Mouse (Mus musculus): ENCODE measurements around the gene March7. TPM values are rescaled to one million over a fixed set of nuclear protein-coding genes. Genes with fewer than 3 reads are reported as not detected.

March7 gene
- polyA plus RNA-seq, 1 experiment from 2014 or later: 71.1 TPM

DNA sequence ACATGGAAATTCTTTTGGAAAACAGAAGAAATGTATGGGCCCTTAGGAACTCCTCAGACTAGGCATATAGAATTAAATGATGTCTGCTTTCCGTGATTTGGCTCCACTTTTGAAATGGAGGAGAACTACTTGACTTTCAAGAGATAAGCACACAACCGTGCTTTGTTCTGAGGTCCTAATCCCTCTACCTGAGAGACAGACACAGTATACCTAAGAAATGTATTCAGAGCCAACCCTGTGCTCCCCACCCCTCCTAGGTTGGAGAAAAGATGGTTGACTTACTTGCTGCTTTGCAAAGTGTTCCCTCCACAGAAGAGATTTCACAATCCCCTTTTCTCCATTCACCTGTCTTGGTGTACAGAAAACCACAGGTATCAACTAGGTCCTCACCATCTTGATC lies 47.1 kb downstream of the March7 start:
- 66% methylated on average over 2 of the region's 2 CpGs for WGBS
- Histone ChIP-seq H3K4me3 (no peak overlapping the region), H3K27me3 (replicated peaks) (no peaks in the 10 kb centered on the region), H3K4me1 (replicated peaks) (peaks cover 7% of the 10 kb centered on the region; the same call in 1 of the 2 replicates), H3K36me3 (peaks cover 12% of the 10 kb centered on the region), H3K9me3 (replicated peaks) (peaks cover 9% of the 10 kb centered on the region), H3K27ac (ENCODE audit: poor library complexity, severe bottlenecking) (no peak overlapping the region), H3K4me2 (no peak overlapping the region), H3K9ac (no peak overlapping the region)
- no peak for ATAC-seq (ENCODE audit: insufficient number of reproducible peaks, low FRiP score)

DNA sequence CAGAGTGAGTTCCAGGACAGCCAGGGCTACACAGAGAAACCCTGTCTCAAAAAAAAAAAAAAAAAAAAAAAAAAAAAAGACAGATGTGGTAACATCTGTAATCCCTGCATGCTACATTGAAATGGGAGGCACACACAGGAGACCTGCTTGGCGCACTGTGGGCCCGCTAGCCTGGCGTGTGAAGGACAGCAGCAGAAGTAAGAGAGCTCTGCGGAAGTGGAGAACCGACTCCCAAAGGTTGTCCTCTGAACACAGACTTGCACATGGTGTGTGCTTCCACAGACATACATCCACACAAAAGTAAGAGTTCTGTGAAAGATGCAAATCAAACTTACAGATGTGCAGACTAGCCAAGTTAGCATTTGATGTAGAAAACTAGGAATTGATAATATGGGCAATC lies 49.5 kb downstream of the March7 start:
- H3K27ac ChIP-seq (ENCODE audit: poor library complexity, severe bottlenecking): no peak overlapping the region
- H3K27me3 ChIP-seq (replicated peaks): no peaks in the 10 kb centered on the region
- 92% methylated on average over 5 of the region's 5 CpGs for WGBS
- no peak for ATAC-seq (ENCODE audit: insufficient number of reproducible peaks, low FRiP score)
- H3K9me3 ChIP-seq (replicated peaks): peaks cover 11% of the 10 kb centered on the region
- H3K4me2 ChIP-seq: no peak overlapping the region
- peaks cover 10% of the 10 kb centered on the region for H3K36me3 ChIP-seq
- H3K9ac ChIP-seq: no peak overlapping the region
- H3K4me1 ChIP-seq (replicated peaks): peaks cover 3% of the 10 kb centered on the region; the same call in 1 of the 2 replicates
- H3K4me3 ChIP-seq: no peak overlapping the region

DNA sequence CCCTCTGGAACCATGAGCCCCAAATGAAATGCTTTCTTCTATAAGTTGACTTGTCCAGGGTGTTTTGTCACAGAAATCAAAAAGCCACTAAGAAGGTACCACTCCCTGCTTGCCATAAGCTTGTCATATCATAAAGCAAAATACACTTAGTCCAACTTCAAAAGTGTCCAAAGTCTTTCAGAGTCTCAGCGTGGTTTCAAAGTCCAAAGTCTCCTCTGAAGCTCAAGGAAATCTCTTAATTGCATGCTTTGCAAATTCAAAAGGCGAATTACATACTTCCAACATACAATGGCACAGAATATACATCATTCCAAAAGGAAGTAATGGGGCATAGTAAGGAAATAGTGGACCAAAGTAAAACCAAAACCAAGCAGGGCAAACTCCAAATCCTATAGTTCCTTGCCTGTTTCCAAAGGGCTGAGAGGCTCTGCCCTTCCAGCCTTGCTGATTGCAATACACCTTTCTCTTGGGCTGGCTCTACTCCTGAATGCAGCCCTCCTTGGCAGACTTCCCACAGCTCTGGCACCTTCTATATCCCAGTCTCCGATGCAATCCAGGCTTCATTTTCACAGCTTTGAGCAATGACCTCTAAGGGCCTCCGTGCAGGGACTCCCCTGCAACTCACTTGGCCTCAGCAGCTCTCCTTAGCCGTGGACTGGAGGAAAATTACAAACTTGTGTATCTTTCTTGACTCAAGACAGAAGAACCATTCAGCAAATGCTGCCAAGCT lies 51.1 kb downstream of the March7 start:
- Histone ChIP-seq H3K4me2 (no peak overlapping the region), H3K36me3 (peaks cover 7% of the 10 kb centered on the region; the same call in 1 of the 2 replicates), H3K27me3 (replicated peaks) (no peaks in the 10 kb centered on the region), H3K27ac (ENCODE audit: poor library complexity, severe bottlenecking) (no peak overlapping the region), H3K9ac (no peak overlapping the region), H3K9me3 (replicated peaks) (peaks cover 11% of the 10 kb centered on the region), H3K4me3 (no peak overlapping the region), H3K4me1 (replicated peaks) (peaks cover 3% of the 10 kb centered on the region; the same call in 1 of the 2 replicates)
- no peak for ATAC-seq (ENCODE audit: insufficient number of reproducible peaks, low FRiP score)
- WGBS: 68% methylated on average over 5 of the region's 5 CpGs

- Histone ChIP-seq H3K9ac (peak overlapping the region; percentile 25; the same call in 1 of the 2 replicates), H3K4me1 (replicated peaks) (peaks cover 20% of the 10 kb centered on the region), H3K4me2 (no peak overlapping the region), H3K36me3 (no peaks in the 10 kb centered on the region), H3K9me3 (replicated peaks) (0 out of 2 replicates have a peak, but pooled peaks cover 2% of the 10 kb centered on the region), H3K4me3 (no peak overlapping the region), H3K27me3 (replicated peaks) (no peaks in the 10 kb centered on the region), H3K27ac (ENCODE audit: poor library complexity, severe bottlenecking) (peak overlapping the region; percentile 43; the same call in 1 of the 2 replicates)
- WGBS: 36% methylated on average over 1 of the region's 1 CpGs
- no peak for ATAC-seq (ENCODE audit: insufficient number of reproducible peaks, low FRiP score)
Observed at GRCm38 (mm10) chr2:60267567-60267966, 57.9 kb downstream of the March7 start.

DNA sequence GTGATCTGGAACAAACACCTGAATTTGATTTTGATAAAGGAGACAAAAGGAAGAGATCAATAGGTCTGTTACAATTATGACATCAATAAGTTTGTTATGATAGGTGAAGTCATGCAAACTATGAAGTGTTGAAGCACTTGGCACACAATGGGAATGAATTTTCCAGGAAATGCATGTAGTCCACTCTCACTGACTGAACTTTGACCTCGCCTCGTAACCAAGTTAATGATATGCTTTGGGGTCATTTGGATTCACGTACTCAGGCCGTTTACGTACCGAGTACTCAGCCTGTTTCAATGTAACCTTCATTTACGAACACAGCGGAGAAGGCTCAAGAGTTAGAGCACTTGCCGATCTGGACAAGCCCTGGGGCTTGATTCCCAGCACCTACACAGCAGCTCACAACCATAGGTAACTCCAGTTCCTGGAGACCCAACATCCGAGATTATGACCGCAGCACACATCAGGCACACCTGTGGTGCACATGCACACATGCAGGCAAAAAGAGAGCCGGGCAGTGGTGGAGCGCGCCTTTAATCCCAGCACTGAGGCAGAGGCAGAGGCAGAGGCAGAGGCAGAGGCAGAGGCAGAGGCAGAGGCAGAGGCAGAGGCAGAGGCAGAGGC lies 60.3 kb downstream of the March7 start:
- Histone ChIP-seq H3K4me1 (replicated peaks) (peaks cover 20% of the 10 kb centered on the region), H3K4me2 (no peak overlapping the region), H3K27me3 (replicated peaks) (no peaks in the 10 kb centered on the region), H3K9ac (no peak overlapping the region), H3K36me3 (no peaks in the 10 kb centered on the region), H3K9me3 (replicated peaks) (no peaks in the 10 kb centered on the region), H3K27ac (ENCODE audit: poor library complexity, severe bottlenecking) (no peak overlapping the region), H3K4me3 (no peak overlapping the region)
- no peak for ATAC-seq (ENCODE audit: insufficient number of reproducible peaks, low FRiP score)
- 91% methylated on average over 14 of the region's 14 CpGs for WGBS

DNA sequence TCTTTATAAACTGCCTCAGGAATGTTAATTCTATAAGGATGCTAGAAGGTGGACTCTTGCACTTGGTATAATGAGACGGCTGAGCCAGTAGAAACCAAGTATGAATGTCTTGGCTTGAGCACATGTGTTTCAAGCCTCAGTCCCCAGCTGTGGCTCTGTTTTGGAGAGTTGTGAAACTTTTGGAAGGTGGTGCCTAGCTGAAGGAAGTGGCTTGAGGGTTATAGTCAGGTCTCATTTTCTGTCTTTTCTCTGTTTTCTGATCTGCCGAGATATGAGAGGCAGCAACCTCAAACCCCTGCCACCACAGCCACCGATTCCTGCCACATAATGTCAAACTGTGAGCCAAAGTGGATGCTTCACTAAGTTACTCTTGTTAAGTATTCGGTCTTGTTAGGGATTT lies 68.9 kb downstream of the March7 start:
- H3K36me3 ChIP-seq: no peaks in the 10 kb centered on the region
- H3K27ac ChIP-seq (ENCODE audit: poor library complexity, severe bottlenecking): no peak overlapping the region
- 88% methylated on average over 4 of the region's 4 CpGs for WGBS
- H3K4me1 ChIP-seq (replicated peaks): peaks cover 2% of the 10 kb centered on the region; the same call in 1 of the 2 replicates
- H3K9me3 ChIP-seq (replicated peaks): no peaks in the 10 kb centered on the region
- H3K4me3 ChIP-seq: no peak overlapping the region
- H3K9ac ChIP-seq: no peak overlapping the region
- H3K27me3 ChIP-seq (replicated peaks): no peaks in the 10 kb centered on the region
- ATAC-seq (ENCODE audit: insufficient number of reproducible peaks, low FRiP score): no peak
- no peak overlapping the region for H3K4me2 ChIP-seq

GRCm38 (mm10) chr2:60282625-60283024 lies 72.9 kb downstream of the March7 start:
- Histone ChIP-seq H3K9ac (no peak overlapping the region), H3K4me3 (no peak overlapping the region), H3K27ac (ENCODE audit: poor library complexity, severe bottlenecking) (no peak overlapping the region; the same call in 1 of the 2 replicates), H3K9me3 (replicated peaks) (no peaks in the 10 kb centered on the region), H3K36me3 (no peaks in the 10 kb centered on the region), H3K4me2 (peak overlapping the region; percentile 96), H3K27me3 (replicated peaks) (no peaks in the 10 kb centered on the region), H3K4me1 (replicated peaks) (peaks cover 7% of the 10 kb centered on the region; the same call in 1 of the 2 replicates)
- no peak for ATAC-seq (ENCODE audit: insufficient number of reproducible peaks, low FRiP score)
- WGBS: 72% methylated on average over 4 of the region's 4 CpGs

- no peaks in the 10 kb centered on the region for H3K9me3 ChIP-seq (replicated peaks)
- no peaks in the 10 kb centered on the region for H3K27me3 ChIP-seq (replicated peaks)
- peak overlapping the region; percentile 58 for H3K4me3 ChIP-seq
- H3K9ac ChIP-seq: peak overlapping the region; percentile 72; the same call in 1 of the 2 replicates
- H3K27ac ChIP-seq (ENCODE audit: poor library complexity, severe bottlenecking): no peak overlapping the region; the same call in 1 of the 2 replicates
- no peak for ATAC-seq (ENCODE audit: insufficient number of reproducible peaks, low FRiP score)
- peak overlapping the region; percentile 96 for H3K4me2 ChIP-seq
- WGBS: 12% methylated on average over 9 of the region's 9 CpGs
- no peaks in the 10 kb centered on the region for H3K36me3 ChIP-seq
- peaks cover 7% of the 10 kb centered on the region; the same call in 1 of the 2 replicates for H3K4me1 ChIP-seq (replicated peaks)
Observed at GRCm38 (mm10) chr2:60283208-60283750, 73.6 kb downstream of the March7 start.

DNA sequence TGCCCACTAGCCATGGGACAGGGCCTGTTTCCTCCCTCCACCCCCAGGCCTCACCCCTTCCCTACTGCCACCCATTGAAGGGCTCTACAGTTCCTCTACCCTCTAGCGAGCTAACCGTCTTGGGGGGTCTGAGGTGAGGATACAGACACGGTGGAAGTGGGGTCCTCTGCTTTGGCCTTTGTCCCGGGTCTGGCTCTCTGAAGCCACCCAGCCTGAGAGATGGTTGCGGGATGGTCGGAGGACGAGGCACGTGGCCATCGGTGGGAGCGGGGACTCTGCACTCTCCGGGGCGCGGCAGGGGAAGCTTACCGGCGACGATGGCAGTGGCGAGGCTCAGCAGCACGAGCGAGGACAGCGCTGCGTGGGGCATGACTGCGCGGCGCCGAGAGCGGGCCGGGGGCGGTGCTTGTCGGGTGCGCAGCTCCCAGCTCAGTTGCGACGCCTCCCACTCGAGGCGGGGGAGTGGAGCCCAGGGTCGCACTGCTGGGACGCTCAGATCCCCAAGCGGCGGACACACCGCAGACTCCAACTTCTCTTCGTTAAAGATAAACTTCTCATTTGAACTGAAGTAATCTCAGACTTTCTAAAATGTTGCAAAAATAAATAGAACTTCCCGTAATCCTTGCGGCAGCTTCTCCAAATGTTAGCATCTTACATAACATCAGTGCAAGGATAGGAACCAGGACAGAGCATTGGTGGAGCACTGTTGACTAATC lies 74.2 kb downstream of the March7 start:
- Histone ChIP-seq H3K9ac (peak overlapping the region; percentile 72), H3K9me3 (replicated peaks) (no peaks in the 10 kb centered on the region), H3K4me1 (replicated peaks) (peaks cover 7% of the 10 kb centered on the region; the same call in 1 of the 2 replicates), H3K4me3 (peak overlapping the region; percentile 58), H3K36me3 (no peaks in the 10 kb centered on the region), H3K27ac (ENCODE audit: poor library complexity, severe bottlenecking) (no peak overlapping the region), H3K27me3 (replicated peaks) (no peaks in the 10 kb centered on the region), H3K4me2 (peak overlapping the region; percentile 96)
- peak; percentile 83 for ATAC-seq (ENCODE audit: insufficient number of reproducible peaks, low FRiP score)
- under 1% methylated on average over 34 of the region's 42 CpGs for WGBS

DNA sequence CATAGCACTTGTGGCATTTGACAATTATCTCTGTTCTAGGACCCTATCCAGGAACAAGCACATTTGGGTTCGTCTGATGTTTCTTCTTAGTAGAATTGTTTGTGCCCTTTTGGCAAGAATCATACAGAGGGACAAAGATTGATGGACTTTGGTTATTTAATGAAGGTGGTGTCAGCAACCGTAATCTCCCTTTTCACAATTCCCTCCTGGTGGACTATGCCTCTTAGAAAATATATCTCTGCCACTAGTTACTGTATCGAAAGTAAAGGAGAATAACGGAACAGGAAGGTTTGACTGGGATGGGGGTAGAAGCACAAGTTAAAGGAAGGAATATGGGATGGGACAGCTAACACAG lies 74.8 kb downstream of the March7 start, which contains the start of gene Cd302:
Gene Cd302, minus strand, starts transcription at position 22 of the 355 bp plus-strand sequence.
- WGBS: 49% methylated on average over 4 of the region's 4 CpGs

More for the DNA sequence above, 74.8 kb downstream of the March7 start, which contains the start of gene Cd302:
- Histone ChIP-seq H3K9me3 (replicated peaks) (no peaks in the 10 kb centered on the region), H3K36me3 (no peaks in the 10 kb centered on the region), H3K4me3 (peak within 1 kb of the TSS; percentile 58), H3K27ac (ENCODE audit: poor library complexity, severe bottlenecking) (no peak within 1 kb of the TSS), H3K4me2 (peak within 1 kb of the TSS; percentile 96), H3K4me1 (replicated peaks) (peaks cover 7% of the 10 kb centered on the region; the same call in 1 of the 2 replicates), H3K27me3 (replicated peaks) (no peaks in the 10 kb centered on the region), H3K9ac (peak within 1 kb of the TSS; percentile 72)
- no peak for ATAC-seq (ENCODE audit: insufficient number of reproducible peaks, low FRiP score)
